In genomic region chr9:103928744-103929527, GRCm38 (mm10) we compare ENCODE assay signal across 22 mouse cellular contexts.
DNase-seq lines count a peak whose midpoint lies in the region; ATAC-seq and TF ChIP-seq lines count a peak whose summit lies in the region.
"Had no signal": no experiment of that assay in that cellular context is flagged by ENCODE, and none has a peak within 500 bp of the region (broad histone marks: within the 10 kb centered on the region; RNA-seq: fewer than 3 reads in every experiment).

No protein-coding gene starts in this region.

- no peaks in the 10 kb centered on the region for H3K27me3 ChIP-seq in CH12.LX (replicated peaks)
- no peaks in the 10 kb centered on the region for H3K27me3 ChIP-seq in embryonic facial prominence, embryonic 11.5 days (ENCODE audit: control insufficient read depth, insufficient read depth, low read length)
- H3K27me3 ChIP-seq: forebrain, embryonic 13.5 days; hindbrain, embryonic 13.5 days; intestine, embryonic 15.5 days had no signal

- DNase-seq in A20 (ENCODE audit: low read depth, low spot score) = peak; percentile 56
- peak; percentile 43 for DNase-seq in CH12.LX (ENCODE audit: extremely low read depth)
- peak; percentile 39 for DNase-seq in embryo, embryonic 10.5 days (ENCODE audit: low spot score)
- peak; percentile 25 for DNase-seq in embryonic facial prominence, embryonic 11.5 days (ENCODE audit: low spot score)
- no peak for DNase-seq in spleen, postnatal 4 days (ENCODE audit: low spot score in 2 of 2)
- DNase-seq in adrenal gland, postnatal 10 days = no peak
- DNase-seq in adrenal gland, adult (ENCODE audit: inconsistent age in 2 of 2, low spot score in 1 of 2) = no peak
- DNase-seq: adrenal gland, postnatal 25 days; cerebellum, adult 11-12 months; cerebellum, adult 9-10 months; cerebellum, postnatal 25 days; forebrain, postnatal 0 days; gastrocnemius, postnatal 36 days; heart, adult 11 months; heart, postnatal 10 days; heart, postnatal 4 days; kidney, adult 18-20 months had no signal

- TF ChIP-seq RAD21 in CH12.LX (IDR thresholded peaks at IDR 0.05; ENCODE audit: low read depth, low read length) = no peak; the same call in 1 of the 2 replicates

- no peak overlapping the region for H3K27ac ChIP-seq in CH12.LX (ENCODE audit: insufficient read depth, low read depth)
- H3K27ac ChIP-seq in embryonic facial prominence, embryonic 11.5 days (replicated peaks; ENCODE audit: low read depth, low read length) = no peak overlapping the region
- H3K27ac ChIP-seq: forebrain, embryonic 13.5 days; heart, embryonic 10.5 days; hindbrain, embryonic 13.5 days; intestine, embryonic 15.5 days had no signal

- no peak overlapping the region for H3K9ac ChIP-seq in CH12.LX (ENCODE audit: insufficient read depth, low read depth)
- H3K9ac ChIP-seq in embryonic facial prominence, embryonic 11.5 days (replicated peaks; ENCODE audit: low read length) = no peak overlapping the region
- H3K9ac ChIP-seq: forebrain, embryonic 13.5 days; forebrain, postnatal 0 days; hindbrain, embryonic 13.5 days; intestine, embryonic 15.5 days had no signal

- peaks cover 7 to 29% of the 10 kb centered on the region in 2 experiments for H3K4me1 ChIP-seq in CH12.LX (ENCODE audit: control insufficient read depth in 1 of 2, insufficient read depth in 2 of 2)
- H3K4me1 ChIP-seq in embryonic facial prominence, embryonic 11.5 days (ENCODE audit: control insufficient read depth, insufficient read depth, low read length) = no peaks in the 10 kb centered on the region
- H3K4me1 ChIP-seq: forebrain, embryonic 13.5 days; heart, embryonic 10.5 days; hindbrain, embryonic 13.5 days; intestine, embryonic 15.5 days had no signal

- TF ChIP-seq EP300 in CH12.LX (IDR thresholded peaks at IDR 0.05; ENCODE audit: low read length) = peak; percentile 78

- H3K4me3 ChIP-seq in CH12.LX (replicated peaks in 1 of 3; ENCODE audit: low read depth in 2 of 3, low read length in 2 of 3, poor library complexity in 1 of 3) = no peak overlapping the region
- no peak overlapping the region for H3K4me3 ChIP-seq in embryonic facial prominence, embryonic 11.5 days (ENCODE audit: low read depth, low read length)
- H3K4me3 ChIP-seq: forebrain, embryonic 13.5 days; heart, embryonic 10.5 days; hindbrain, embryonic 13.5 days; intestine, embryonic 15.5 days had no signal

- dilution Hi-C loops in CH12.LX (cut with MboI; ENCODE audit: extremely low pct_ligation_motif_present, extremely low pct_unique_long_range_greater_than_20kb, low sequenced_read_pairs) = no loop called here

- in situ Hi-C loops in CH12.LX (cut with MboI; ENCODE audit: low pct_ligation_motif_present, low pct_unique_long_range_greater_than_20kb, low sequenced_read_pairs) = no loop called here

- H3K79me2 ChIP-seq in CH12.LX (replicated peaks; ENCODE audit: control insufficient read depth, extremely low read depth, insufficient read depth, poor library complexity, severe bottlenecking) = no peaks in the 10 kb centered on the region

- no peaks in the 10 kb centered on the region for H3K36me3 ChIP-seq in CH12.LX (replicated peaks in 1 of 2; ENCODE audit: control insufficient read depth in 1 of 2, insufficient read depth in 1 of 2, low read length in 1 of 2)
- no peaks in the 10 kb centered on the region for H3K36me3 ChIP-seq in embryonic facial prominence, embryonic 11.5 days (replicated peaks; ENCODE audit: control insufficient read depth, insufficient read depth, low read depth, low read length)
- H3K36me3 ChIP-seq: heart, embryonic 10.5 days; hindbrain, embryonic 13.5 days; intestine, embryonic 15.5 days had no signal

- no peak for ATAC-seq in embryonic facial prominence, embryonic 11.5 days (replicated peaks; ENCODE audit: insufficient number of reproducible peaks, low FRiP score, low TSS enrichment, low read depth)
- ATAC-seq: CD4-positive, CD25-positive, alpha-beta regulatory T cell, adult 4 months; forebrain, embryonic 13.5 days; forebrain, postnatal 0 days; intestine, embryonic 15.5 days had no signal

- H3K4me2 ChIP-seq in CH12.LX (ENCODE audit: insufficient read depth, low read depth, poor library complexity, severe bottlenecking) = peak overlapping the region; percentile 42; the same call in 1 of the 2 replicates
- no peak overlapping the region for H3K4me2 ChIP-seq in embryonic facial prominence, embryonic 11.5 days (ENCODE audit: low read depth, low read length)
- H3K4me2 ChIP-seq: forebrain, embryonic 13.5 days; hindbrain, embryonic 13.5 days; intestine, embryonic 15.5 days had no signal

- WGBS in embryonic facial prominence, embryonic 11.5 days = 44% methylated on average over 8 of the region's 8 CpGs

- no peaks in the 10 kb centered on the region for H3K9me3 ChIP-seq in CH12.LX (replicated peaks; ENCODE audit: low read length)
- no peaks in the 10 kb centered on the region for H3K9me3 ChIP-seq in embryonic facial prominence, embryonic 11.5 days (replicated peaks; ENCODE audit: control insufficient read depth, low read length)
- H3K9me3 ChIP-seq: forebrain, embryonic 13.5 days; heart, embryonic 10.5 days; hindbrain, embryonic 13.5 days; intestine, embryonic 15.5 days had no signal

- no peak for TF ChIP-seq CTCF in CH12.LX (conservative IDR thresholded peaks at IDR 0.05 in 1 of 2, IDR thresholded peaks at IDR 0.05 in 1 of 2; ENCODE audit: low read depth in 2 of 2, low read length in 2 of 2)

- no peak for TF ChIP-seq POLR2A in CH12.LX (IDR thresholded peaks at IDR 0.05; ENCODE audit: low read depth, low read length)

TF ChIP-seq in CH12.LX, 34 proteins besides CTCF, POLR2A, EP300 and RAD21:
- TF ChIP-seq IRF4 (IDR thresholded peaks at IDR 0.05; ENCODE audit: low read depth, low read length) (peak; percentile 83), E2F4 (IDR thresholded peaks at IDR 0.05; ENCODE audit: insufficient replicate concordance, low read depth, low read length) (no peak), USF1 (IDR thresholded peaks at IDR 0.05; ENCODE audit: low read depth, low read length) (no peak)

Comparison
In these comparisons a context has a peak if more than half of its experiments do, and no peak if none do; other contexts are left out.
1. DNase-seq: peak in A20 (single experiment), CH12.LX (single experiment), embryo, embryonic 10.5 days (single experiment) and embryonic facial prominence, embryonic 11.5 days (single experiment); none in spleen, postnatal 4 days (0 of 2), adrenal gland, postnatal 10 days (single experiment) and adrenal gland, adult (0 of 2).